Mouse (Mus musculus): ENCODE measurements around the gene Fndc3b.

DNA sequence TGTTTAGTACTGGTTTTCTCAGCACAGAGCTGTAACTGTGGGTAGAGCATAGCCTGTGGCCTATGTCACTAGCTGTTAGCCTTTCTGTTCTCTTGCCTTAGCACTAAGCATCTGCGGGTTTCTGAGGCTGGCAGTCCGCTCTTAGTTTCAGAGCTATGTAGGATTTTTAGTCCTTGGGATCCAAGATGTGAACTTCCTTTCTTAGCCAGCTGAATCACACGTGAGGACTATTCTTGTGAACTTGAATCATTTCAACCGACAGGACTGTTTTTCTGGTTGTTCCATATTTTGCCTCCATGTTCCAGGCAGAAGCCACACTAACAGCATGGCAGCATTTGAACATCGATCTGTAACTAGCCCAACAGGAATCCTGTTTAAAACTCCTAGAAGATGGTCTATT, 229.4 kb downstream of the Fndc3b start:
- no peak for TF ChIP-seq POLR2A (IDR thresholded peaks at IDR 0.05; ENCODE audit: low read depth, low read length)
- no peak for TF ChIP-seq CTCF (conservative IDR thresholded peaks at IDR 0.05; ENCODE audit: insufficient read depth, insufficient read length, low read depth, low read length)

All from kidney, adult 2 months (tissue).